Mouse (Mus musculus) neural tube, embryonic 13.5 days (tissue): Measurements from ENCODE around the gene Ptprd. TPM values are rescaled to one million over a fixed set of nuclear protein-coding genes. Genes with fewer than 3 reads are reported as not detected.

Source experiments
- ATAC-seq: fragments of 200-750 bp; cut with Nextera tagmentation; 2 replicates; pipeline ENCODE4 v1.8.0; 2017; ENCODE audit warnings: low read depth, mild to moderate bottlenecking, moderate TSS enrichment, moderate library complexity
- H3K27ac ChIP-seq: fragments of 300-500 bp; sonication (generic); replicated peaks from 2 replicates; pipeline ENCODE4 v1.5.1; 2015; ENCODE audit warnings: moderate library complexity, mild to moderate bottlenecking, inconsistent platforms
- H3K27me3 ChIP-seq: fragments of 300-500 bp; sonication (generic); 2 replicates; pipeline ENCODE4 v1.6.1; 2015; ENCODE audit warnings: mild to moderate bottlenecking, inconsistent platforms
- H3K36me3 ChIP-seq: fragments of 300-500 bp; sonication (generic); 2 replicates; pipeline ENCODE4 v1.6.1; 2015; ENCODE audit warnings: mild to moderate bottlenecking, inconsistent platforms
- H3K4me1 ChIP-seq: fragments of 300-500 bp; sonication (generic); replicated peaks from 2 replicates; pipeline ENCODE4 v1.6.1; 2015; ENCODE audit warnings: inconsistent platforms
- H3K4me2 ChIP-seq: fragments of 300-500 bp; sonication (generic); 2 replicates; pipeline ENCODE4 v1.6.1; 2015; ENCODE audit warnings: inconsistent platforms, mild to moderate bottlenecking, moderate library complexity
- H3K4me3 ChIP-seq: fragments of 300-500 bp; sonication (generic); 2 replicates; pipeline ENCODE4 v1.5.1; 2015; ENCODE audit warnings: mild to moderate bottlenecking, inconsistent platforms
- H3K9ac ChIP-seq: fragments of 300-500 bp; sonication (generic); 2 replicates; pipeline ENCODE4 v1.6.1; 2015; ENCODE audit warnings: moderate library complexity, mild to moderate bottlenecking, inconsistent platforms
- H3K9me3 ChIP-seq: fragments of 300-500 bp; sonication (generic); 2 replicates; pipeline ENCODE4 v1.6.1; 2016; ENCODE audit warnings: inconsistent platforms
- WGBS: fragments of 180-500 bp; shearing (Covaris S2); methylation state at CpG from one replicate; pipeline ENCODE4 v1.1.7; 2015; 5-methylcytosine and 5-hydroxymethylcytosine counted together
- polyA plus RNA-seq: library from polyadenylated mRNA; unstranded; fragments of >200 nt; fragmentation: Nextera tagmentation; extraction: Ambion mirVana; gene quantifications from 2 replicates; pipeline ENCODE4 v1.2.1, GENCODE M21; 2015

The Ptprd gene
- polyA plus RNA-seq, 1 experiment from 2014 or later, result 86.5 TPM

- WGBS, result 95% methylated on average over 1 of the region's 1 CpGs
- Histone ChIP-seq H3K4me2 (no peak overlapping the region), H3K4me3 (no peak overlapping the region), H3K9ac (no peak overlapping the region), H3K27me3 (no peaks in the 10 kb centered on the region), H3K27ac (no peak overlapping the region), H3K9me3 (no peaks in the 10 kb centered on the region), H3K4me1 (no peaks in the 10 kb centered on the region), H3K36me3 (no peaks in the 10 kb centered on the region)
- no peak for ATAC-seq
Measured at GRCm38 (mm10) chr4:77283423-77283822, 928.3 kb downstream of the Ptprd start.

- H3K4me1 ChIP-seq, result no peaks in the 10 kb centered on the region
- no peaks in the 10 kb centered on the region for H3K9me3 ChIP-seq
- no peak overlapping the region for H3K4me3 ChIP-seq
- no peak overlapping the region for H3K9ac ChIP-seq
- no peak overlapping the region for H3K27ac ChIP-seq
- ATAC-seq, result no peak
- no peaks in the 10 kb centered on the region for H3K36me3 ChIP-seq
- no peaks in the 10 kb centered on the region for H3K27me3 ChIP-seq
- no peak overlapping the region for H3K4me2 ChIP-seq
- 47% methylated on average over 4 of the region's 4 CpGs for WGBS
Measured at GRCm38 (mm10) chr4:77277913-77278312, 933.8 kb downstream of the Ptprd start.

DNA sequence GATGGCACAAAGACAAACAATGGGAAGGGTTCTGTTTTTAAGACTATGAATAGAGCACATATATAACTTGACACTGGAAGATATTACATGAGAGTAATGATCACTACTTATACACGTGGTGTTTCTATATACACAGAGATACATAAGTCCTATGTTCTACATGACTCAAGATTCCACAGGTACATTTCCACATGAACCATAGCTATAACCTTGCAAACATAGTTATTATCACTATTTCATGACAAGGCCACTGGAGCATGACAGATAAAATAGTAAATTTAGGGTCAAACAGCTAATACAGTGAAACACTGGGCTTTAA, 951.8 kb downstream of the Ptprd start:
- Histone ChIP-seq H3K27ac (peak overlapping the region; percentile 49; the same call in 1 of the 2 replicates), H3K27me3 (no peaks in the 10 kb centered on the region), H3K4me2 (no peak overlapping the region; the same call in 1 of the 2 replicates), H3K4me3 (no peak overlapping the region), H3K4me1 (peaks cover 16% of the 10 kb centered on the region), H3K9ac (no peak overlapping the region), H3K36me3 (no peaks in the 10 kb centered on the region), H3K9me3 (no peaks in the 10 kb centered on the region)
- ATAC-seq, result peak; percentile 51; the same call in 1 of the 2 replicates
- WGBS, result 72% methylated on average over 1 of the region's 1 CpGs

- peak overlapping the region; percentile 13; the same call in 1 of the 2 replicates for H3K4me2 ChIP-seq
- H3K27ac ChIP-seq, result peak overlapping the region; percentile 49; the same call in 1 of the 2 replicates
- 39% methylated on average over 8 of the region's 8 CpGs for WGBS
- H3K9me3 ChIP-seq, result no peaks in the 10 kb centered on the region
- no peak overlapping the region for H3K9ac ChIP-seq
- peaks cover 16% of the 10 kb centered on the region for H3K4me1 ChIP-seq
- H3K4me3 ChIP-seq, result no peak overlapping the region
- ATAC-seq, result peak; percentile 97
- no peaks in the 10 kb centered on the region for H3K27me3 ChIP-seq
- H3K36me3 ChIP-seq, result no peaks in the 10 kb centered on the region
Measured at GRCm38 (mm10) chr4:77259250-77259971, 952.4 kb downstream of the Ptprd start.

DNA sequence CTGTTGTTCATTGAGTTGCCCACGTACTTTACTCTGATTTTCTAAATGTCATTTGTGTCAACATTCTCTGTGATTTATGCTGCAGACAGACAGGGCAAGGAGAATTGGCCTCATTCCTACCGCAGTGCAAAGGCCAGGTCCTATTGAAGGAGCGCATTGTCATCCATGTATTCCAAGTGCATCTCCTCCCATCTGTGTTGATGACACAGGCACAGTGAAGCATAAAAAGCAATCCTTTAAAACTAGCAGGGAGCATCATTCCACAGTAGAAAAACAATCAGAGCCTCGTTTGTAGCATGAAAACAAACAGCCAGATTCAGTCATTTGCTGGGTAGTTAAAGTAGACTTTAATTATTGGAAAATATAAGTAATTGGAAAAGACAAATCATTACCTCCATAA, 960.6 kb downstream of the Ptprd start:
- Histone ChIP-seq H3K27me3 (no peaks in the 10 kb centered on the region), H3K9ac (no peak overlapping the region), H3K36me3 (no peaks in the 10 kb centered on the region), H3K4me3 (no peak overlapping the region), H3K4me1 (peaks cover 7% of the 10 kb centered on the region; the same call in 1 of the 2 replicates), H3K27ac (0 out of 2 replicates have a peak overlapping the region, but pooled peaks have one; percentile 49), H3K9me3 (no peaks in the 10 kb centered on the region), H3K4me2 (no peak overlapping the region)
- no peak for ATAC-seq
- WGBS, result 42% methylated on average over 4 of the region's 4 CpGs

- Histone ChIP-seq H3K27ac (no peak overlapping the region), H3K9ac (no peak overlapping the region), H3K4me3 (no peak overlapping the region), H3K9me3 (no peaks in the 10 kb centered on the region), H3K36me3 (no peaks in the 10 kb centered on the region), H3K27me3 (no peaks in the 10 kb centered on the region), H3K4me1 (peaks cover 7% of the 10 kb centered on the region; the same call in 1 of the 2 replicates), H3K4me2 (no peak overlapping the region)
- no peak for ATAC-seq
- 28% methylated on average over 1 of the region's 1 CpGs for WGBS
Measured at GRCm38 (mm10) chr4:77249801-77250200, 962.0 kb downstream of the Ptprd start.

GRCm38 (mm10) chr4:77248918-77249317, 962.8 kb downstream of the Ptprd start:
- ATAC-seq, result no peak
- WGBS, result 84% methylated on average over 1 of the region's 1 CpGs
- Histone ChIP-seq H3K9me3 (no peaks in the 10 kb centered on the region), H3K4me2 (no peak overlapping the region), H3K36me3 (no peaks in the 10 kb centered on the region), H3K4me1 (peaks cover 7% of the 10 kb centered on the region; the same call in 1 of the 2 replicates), H3K27ac (no peak overlapping the region), H3K9ac (no peak overlapping the region), H3K27me3 (no peaks in the 10 kb centered on the region), H3K4me3 (no peak overlapping the region)

- Histone ChIP-seq H3K27me3 (no peaks in the 10 kb centered on the region), H3K36me3 (no peaks in the 10 kb centered on the region), H3K4me2 (peak overlapping the region; percentile 23), H3K9me3 (no peaks in the 10 kb centered on the region), H3K27ac (peak overlapping the region; percentile 63), H3K4me1 (peaks cover 7% of the 10 kb centered on the region), H3K9ac (no peak overlapping the region), H3K4me3 (no peak overlapping the region)
- 18% methylated on average over 6 of the region's 6 CpGs for WGBS
- peak; percentile 56; the same call in 1 of the 2 replicates for ATAC-seq
Measured at GRCm38 (mm10) chr4:77241852-77242455, 969.8 kb downstream of the Ptprd start.

DNA sequence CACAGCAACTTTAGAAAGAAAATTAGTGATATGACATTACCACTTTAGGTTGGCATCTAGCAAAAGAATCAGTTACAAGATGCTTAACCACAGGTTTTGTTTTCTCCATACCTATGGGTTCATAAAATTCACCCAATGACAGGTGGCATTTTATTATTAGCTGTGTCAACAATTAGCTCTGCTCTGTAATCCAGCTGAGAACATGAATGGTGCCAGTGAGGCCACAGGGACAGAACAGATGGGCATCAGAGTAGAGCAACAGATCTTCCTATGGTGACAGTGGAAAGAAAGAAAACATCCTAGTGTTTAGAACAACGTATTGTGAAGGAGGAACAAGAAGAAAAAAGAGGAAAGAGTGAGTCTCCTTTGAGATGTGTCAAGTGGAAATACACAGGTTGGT, 973.6 kb downstream of the Ptprd start:
- no peaks in the 10 kb centered on the region for H3K27me3 ChIP-seq
- no peaks in the 10 kb centered on the region for H3K36me3 ChIP-seq
- no peak overlapping the region for H3K9ac ChIP-seq
- H3K4me3 ChIP-seq, result no peak overlapping the region
- no peaks in the 10 kb centered on the region for H3K9me3 ChIP-seq
- no peak overlapping the region for H3K27ac ChIP-seq
- H3K4me2 ChIP-seq, result no peak overlapping the region
- WGBS, result 24% methylated on average over 1 of the region's 1 CpGs
- no peak for ATAC-seq
- H3K4me1 ChIP-seq, result peaks cover 7% of the 10 kb centered on the region

DNA sequence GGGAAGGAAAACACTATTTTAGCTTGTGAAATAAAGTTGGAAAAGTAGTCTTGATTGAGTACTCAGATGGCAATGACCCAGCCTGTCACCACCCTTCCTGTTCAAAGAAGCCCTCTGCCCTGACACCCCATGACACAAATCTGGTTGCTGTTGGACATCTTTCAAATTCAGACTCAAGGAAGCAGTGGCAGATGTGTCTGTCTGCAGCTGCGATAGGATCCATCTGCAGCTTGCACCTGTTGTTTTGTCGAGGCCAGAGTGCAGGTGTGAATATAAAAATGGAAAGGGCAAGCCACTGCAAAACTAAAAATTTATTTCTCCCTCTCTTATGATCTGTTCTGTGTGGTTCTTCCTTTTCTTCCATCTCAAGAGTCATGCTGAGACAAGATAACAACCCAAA, 978.5 kb downstream of the Ptprd start:
- H3K4me1 ChIP-seq, result no peaks in the 10 kb centered on the region
- H3K9ac ChIP-seq, result no peak overlapping the region
- whole genome bisulfite sequencing, result 77% methylated on average over 2 of the region's 2 CpGs
- H3K27ac ChIP-seq, result no peak overlapping the region
- H3K4me3 ChIP-seq, result no peak overlapping the region
- no peaks in the 10 kb centered on the region for H3K36me3 ChIP-seq
- H3K4me2 ChIP-seq, result no peak overlapping the region
- ATAC-seq, result no peak
- no peaks in the 10 kb centered on the region for H3K9me3 ChIP-seq
- H3K27me3 ChIP-seq, result no peaks in the 10 kb centered on the region

DNA sequence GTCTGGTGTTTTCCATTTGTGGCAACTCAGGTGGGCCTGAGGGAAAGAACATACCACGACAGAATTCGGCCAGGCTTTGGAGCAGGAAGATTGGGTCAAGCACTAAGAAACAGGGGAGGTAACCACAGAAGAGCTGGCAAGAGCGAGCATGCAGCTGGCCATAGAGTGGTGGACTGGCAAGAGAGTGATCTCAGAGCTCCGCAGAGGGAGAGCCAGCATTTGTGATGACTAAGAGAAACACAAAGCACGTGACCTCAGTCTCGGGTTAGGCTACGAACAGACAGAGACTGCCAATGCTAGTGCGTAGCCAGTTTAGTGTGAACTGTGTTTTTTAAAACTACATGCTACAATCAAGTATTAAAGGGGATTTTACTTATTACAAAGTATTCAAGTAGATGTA, 1042.9 kb downstream of the Ptprd start:
- Histone ChIP-seq H3K4me3 (no peak overlapping the region), H3K9me3 (no peaks in the 10 kb centered on the region), H3K36me3 (no peaks in the 10 kb centered on the region), H3K4me1 (no peaks in the 10 kb centered on the region; the same call in 1 of the 2 replicates), H3K27ac (no peak overlapping the region), H3K9ac (no peak overlapping the region), H3K27me3 (no peaks in the 10 kb centered on the region), H3K4me2 (no peak overlapping the region)
- no peak for ATAC-seq
- WGBS, result 87% methylated on average over 8 of the region's 8 CpGs

GRCm38 (mm10) chr4:77157601-77158000, 1054.2 kb downstream of the Ptprd start:
- 93% methylated on average over 3 of the region's 3 CpGs for WGBS
- no peaks in the 10 kb centered on the region for H3K9me3 ChIP-seq
- H3K27me3 ChIP-seq, result no peaks in the 10 kb centered on the region
- H3K4me2 ChIP-seq, result no peak overlapping the region
- H3K27ac ChIP-seq, result no peak overlapping the region
- H3K4me3 ChIP-seq, result no peak overlapping the region
- no peaks in the 10 kb centered on the region for H3K4me1 ChIP-seq
- ATAC-seq, result no peak
- H3K9ac ChIP-seq, result no peak overlapping the region
- H3K36me3 ChIP-seq, result no peaks in the 10 kb centered on the region
